Mouse (Mus musculus): ENCODE measurements around the gene Cela2a.

- TF ChIP-seq CTCF (IDR thresholded peaks at IDR 0.05; ENCODE audit: low read depth) (no peak), EP300 (optimal IDR thresholded peaks at IDR 0.05) (no peak)
Observed at GRCm38 (mm10) chr4:141817706-141818105, 8.3 kb downstream of the Cela2a start.

Data from stomach, postnatal 0 days (tissue).